Mouse (Mus musculus) thymus, postnatal 36 days (tissue): ENCODE measurements around the gene Dnajc15.

Experiments used
- DNase-seq, 2 experiments: peaks; one replicate each; pipeline ENCODE4 v3.0.0; 2022; ENCODE audit warnings: mixed read lengths in 2 of 2

Dnajc15 gene

GRCm38 (mm10) chr14:77859894-77860293 lies 15.0 kb downstream of the Dnajc15 start:
- no peak for DNase-seq

GRCm38 (mm10) chr14:77853951-77854350 lies 21.0 kb downstream of the Dnajc15 start:
- DNase-seq = no peak

GRCm38 (mm10) chr14:77849852-77850251 lies 25.1 kb downstream of the Dnajc15 start:
- DNase-seq = no peak

- DNase-seq = no peak
Observed at GRCm38 (mm10) chr14:77848349-77848748, 26.6 kb downstream of the Dnajc15 start.

- DNase-seq = no peak
Observed at GRCm38 (mm10) chr14:77846206-77846605, 28.7 kb downstream of the Dnajc15 start.

GRCm38 (mm10) chr14:77845479-77845878 lies 29.4 kb downstream of the Dnajc15 start:
- no peak for DNase-seq

GRCm38 (mm10) chr14:77840574-77840973 lies 34.4 kb downstream of the Dnajc15 start:
- no peak for DNase-seq

GRCm38 (mm10) chr14:77840078-77840477 lies 34.8 kb downstream of the Dnajc15 start:
- no peak for DNase-seq

- DNase-seq = no peak
Observed at GRCm38 (mm10) chr14:77836794-77837193, 38.1 kb downstream of the Dnajc15 start.

GRCm38 (mm10) chr14:77832359-77832758 lies 42.6 kb downstream of the Dnajc15 start:
- DNase-seq = no peak

- no peak for DNase-seq
Observed at GRCm38 (mm10) chr14:77831936-77832335, 43.0 kb downstream of the Dnajc15 start.

- no peak for DNase-seq
Observed at GRCm38 (mm10) chr14:77829673-77830072, 45.3 kb downstream of the Dnajc15 start.

GRCm38 (mm10) chr14:77825891-77826290 lies 49.0 kb downstream of the Dnajc15 start:
- no peak for DNase-seq

GRCm38 (mm10) chr14:77825121-77825520 lies 49.8 kb downstream of the Dnajc15 start:
- DNase-seq = no peak

GRCm38 (mm10) chr14:77819841-77820240 lies 55.1 kb downstream of the Dnajc15 start:
- DNase-seq = no peak

- DNase-seq = no peak
Observed at GRCm38 (mm10) chr14:77817561-77817960, 57.4 kb downstream of the Dnajc15 start.

- DNase-seq = no peak
Observed at GRCm38 (mm10) chr14:77814935-77815334, 60.0 kb downstream of the Dnajc15 start.

- no peak for DNase-seq
Observed at GRCm38 (mm10) chr14:77812890-77813289, 62.0 kb downstream of the Dnajc15 start.

- no peak for DNase-seq
Observed at GRCm38 (mm10) chr14:77811466-77811865, 63.5 kb downstream of the Dnajc15 start.

GRCm38 (mm10) chr14:77807836-77808235 lies 67.1 kb downstream of the Dnajc15 start:
- DNase-seq = no peak

- DNase-seq = no peak
Observed at GRCm38 (mm10) chr14:77806345-77806744, 68.6 kb downstream of the Dnajc15 start.

GRCm38 (mm10) chr14:77802268-77802630 lies 72.7 kb downstream of the Dnajc15 start:
- no peak for DNase-seq

- no peak for DNase-seq
Observed at GRCm38 (mm10) chr14:77801571-77802267, 73.2 kb downstream of the Dnajc15 start.

- no peak for DNase-seq
Observed at GRCm38 (mm10) chr14:77796506-77796905, 78.4 kb downstream of the Dnajc15 start.

GRCm38 (mm10) chr14:77795240-77795639 lies 79.7 kb downstream of the Dnajc15 start:
- no peak for DNase-seq
